Mouse (Mus musculus) liver, embryonic 16.5 days (tissue): ENCODE results near the gene Apobec2. TPM values are rescaled to one million over a fixed set of nuclear protein-coding genes. Genes with fewer than 3 reads are reported as not detected.

ENCODE experiments used
- ATAC-seq: fragments of 200-750 bp; cut with Nextera tagmentation; 2 replicates; pipeline ENCODE4 v1.8.0; 2017; ENCODE audit warnings: low read depth, mild to moderate bottlenecking, moderate number of reproducible peaks, moderate library complexity
- H3K27ac ChIP-seq: fragments of 300-500 bp; sonication (generic); 2 replicates; pipeline ENCODE4 v1.5.1; 2014; ENCODE audit warnings: mild to moderate bottlenecking, low read length
- H3K27me3 ChIP-seq: fragments of 300-500 bp; sonication (generic); 2 replicates; pipeline ENCODE4 v1.6.1; 2014; ENCODE audit warnings: low read depth, low read length, mixed read lengths; ENCODE audit not compliant: control insufficient read depth, insufficient read depth
- H3K36me3 ChIP-seq: fragments of 300-500 bp; sonication (generic); 2 replicates; pipeline ENCODE4 v1.6.1; 2014; ENCODE audit warnings: mild to moderate bottlenecking; ENCODE audit not compliant: control insufficient read depth, insufficient read depth
- H3K4me1 ChIP-seq: fragments of 300-500 bp; sonication (generic); 2 replicates; pipeline ENCODE4 v1.6.1; 2014; ENCODE audit warnings: low read depth, low read length, mixed read lengths; ENCODE audit not compliant: control insufficient read depth
- H3K4me2 ChIP-seq: fragments of 300-500 bp; sonication (generic); 2 replicates; pipeline ENCODE4 v1.6.1; 2014; ENCODE audit warnings: low read depth, low read length, mixed read lengths
- H3K4me3 ChIP-seq: fragments of 300-500 bp; sonication (generic); 2 replicates; pipeline ENCODE4 v1.5.1; 2014; ENCODE audit warnings: low read depth, mild to moderate bottlenecking, low read length
- H3K9ac ChIP-seq: fragments of 300-500 bp; sonication (generic); 2 replicates; pipeline ENCODE4 v1.6.1; 2014; ENCODE audit warnings: low read depth, low read length
- H3K9me3 ChIP-seq: fragments of 300-500 bp; sonication (generic); replicated peaks from 2 replicates; pipeline ENCODE4 v1.6.1; 2016; ENCODE audit warnings: low read length; ENCODE audit not compliant: control insufficient read depth
- WGBS: fragments of 180-500 bp; shearing (Covaris S2); extraction: QIAGEN DNeasy Blood & Tissue Kit; methylation state at CpG from one replicate; pipeline ENCODE4 v1.1.7; 2014; ENCODE audit not compliant: insufficient replicate concordance; 5-methylcytosine and 5-hydroxymethylcytosine counted together
- polyA plus RNA-seq: library from polyadenylated mRNA; unstranded; fragments of >200 nt; fragmentation: Nextera tagmentation; extraction: Ambion mirVana; gene quantifications from 2 replicates; pipeline ENCODE4 v1.2.1, GENCODE M21; 2015

Gene Apobec2
- polyA plus RNA-seq, 1 experiment from 2014 or later = 4.3 TPM

GRCm38 (mm10) chr17:48407910-48408525 lies 24.7 kb downstream of the Apobec2 start:
- peaks cover 12% of the 10 kb centered on the region for H3K36me3 ChIP-seq
- H3K4me3 ChIP-seq = peak overlapping the region; percentile 97
- H3K27me3 ChIP-seq = no peaks in the 10 kb centered on the region
- peak overlapping the region; percentile 71 for H3K4me2 ChIP-seq
- 3% methylated on average over 8 of the region's 8 CpGs for WGBS
- H3K4me1 ChIP-seq = peaks cover 50% of the 10 kb centered on the region
- ATAC-seq = no peak
- peak overlapping the region; percentile 100 for H3K27ac ChIP-seq
- H3K9ac ChIP-seq = peak overlapping the region; percentile 99
- H3K9me3 ChIP-seq = no peaks in the 10 kb centered on the region

DNA sequence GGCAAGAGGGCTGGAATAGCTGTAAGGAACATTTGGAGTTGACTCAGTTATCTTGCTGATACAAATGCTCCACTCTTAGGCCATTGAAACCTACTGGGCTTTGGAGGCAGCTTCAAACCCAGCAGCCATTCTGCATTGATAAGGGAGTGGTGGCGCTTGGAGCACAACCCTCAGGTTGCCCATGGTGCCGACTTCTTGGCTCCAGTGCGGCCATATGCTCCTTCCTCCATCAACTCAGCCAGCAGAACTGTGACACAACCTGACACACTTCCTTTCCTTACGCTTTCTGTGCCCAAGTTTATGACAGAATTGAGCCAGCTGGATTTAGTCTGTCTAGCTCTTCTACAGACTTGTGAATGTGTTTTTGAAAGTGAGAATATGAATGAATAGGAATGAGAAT lies 25.6 kb downstream of the Apobec2 start:
- 26% methylated on average over 4 of the region's 4 CpGs for WGBS
- Histone ChIP-seq H3K9ac (peak overlapping the region; percentile 99; the same call in 1 of the 2 replicates), H3K9me3 (no peaks in the 10 kb centered on the region), H3K4me2 (peak overlapping the region; percentile 71), H3K36me3 (peaks cover 5% of the 10 kb centered on the region; the same call in 1 of the 2 replicates), H3K27ac (peak overlapping the region; percentile 100), H3K4me1 (peaks cover 49% of the 10 kb centered on the region), H3K27me3 (no peaks in the 10 kb centered on the region), H3K4me3 (peak overlapping the region; percentile 97)
- no peak for ATAC-seq

- Histone ChIP-seq H3K4me1 (peaks cover 37% of the 10 kb centered on the region), H3K27ac (peak overlapping the region; percentile 45), H3K4me3 (no peak overlapping the region), H3K36me3 (peaks cover 9% of the 10 kb centered on the region), H3K9ac (no peak overlapping the region), H3K27me3 (no peaks in the 10 kb centered on the region), H3K4me2 (peak overlapping the region; percentile 32; the same call in 1 of the 2 replicates), H3K9me3 (no peaks in the 10 kb centered on the region)
- WGBS = 29% methylated on average over 1 of the region's 1 CpGs
- ATAC-seq = no peak
Observed at GRCm38 (mm10) chr17:48404706-48405105, 28.0 kb downstream of the Apobec2 start.

DNA sequence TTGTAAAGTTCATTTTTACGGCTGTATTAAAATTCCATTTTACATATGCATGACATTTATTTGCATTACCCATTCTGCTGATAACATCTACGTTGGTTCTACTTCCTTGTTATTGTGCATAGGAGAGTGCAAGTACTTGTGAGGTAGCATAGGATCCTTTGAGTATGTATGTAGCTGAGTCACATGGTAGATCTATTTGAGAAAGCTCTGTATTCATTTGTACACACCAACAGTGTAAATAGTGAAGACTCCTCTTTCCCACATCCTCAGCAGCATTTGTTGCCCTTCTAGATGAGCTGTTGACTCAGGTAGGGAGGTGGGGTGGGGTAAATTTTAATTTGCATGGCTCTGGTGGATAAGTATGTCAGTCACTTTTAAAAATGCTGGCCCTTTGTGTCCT lies 28.9 kb downstream of the Apobec2 start:
- peak overlapping the region; percentile 45 for H3K27ac ChIP-seq
- no peak overlapping the region for H3K4me2 ChIP-seq

GRCm38 (mm10) chr17:48402751-48403150 lies 30.0 kb downstream of the Apobec2 start:
- no peak overlapping the region for H3K27ac ChIP-seq
- peaks cover 25% of the 10 kb centered on the region for H3K36me3 ChIP-seq
- H3K4me3 ChIP-seq = no peak overlapping the region
- no peak for ATAC-seq
- no peak overlapping the region for H3K9ac ChIP-seq
- WGBS = 83% methylated on average over 3 of the region's 3 CpGs
- peaks cover 32% of the 10 kb centered on the region for H3K4me1 ChIP-seq
- H3K27me3 ChIP-seq = no peaks in the 10 kb centered on the region
- no peaks in the 10 kb centered on the region for H3K9me3 ChIP-seq
- H3K4me2 ChIP-seq = no peak overlapping the region

More for the DNA sequence above, 28.9 kb downstream of the Apobec2 start:
- no peak for ATAC-seq
- Histone ChIP-seq H3K4me3 (no peak overlapping the region), H3K9me3 (no peaks in the 10 kb centered on the region), H3K9ac (peak overlapping the region; percentile 18; the same call in 1 of the 2 replicates), H3K36me3 (peaks cover 18% of the 10 kb centered on the region), H3K4me1 (peaks cover 37% of the 10 kb centered on the region), H3K27me3 (no peaks in the 10 kb centered on the region)
- WGBS = 63% methylated on average over 2 of the region's 2 CpGs

GRCm38 (mm10) chr17:48401710-48402109 lies 31.0 kb downstream of the Apobec2 start:
- Histone ChIP-seq H3K27ac (no peak overlapping the region), H3K4me2 (no peak overlapping the region), H3K4me3 (no peak overlapping the region), H3K27me3 (no peaks in the 10 kb centered on the region), H3K9me3 (no peaks in the 10 kb centered on the region), H3K36me3 (peaks cover 26% of the 10 kb centered on the region), H3K4me1 (peaks cover 22% of the 10 kb centered on the region), H3K9ac (no peak overlapping the region)
- no peak for ATAC-seq
- 78% methylated on average over 4 of the region's 4 CpGs for WGBS

DNA sequence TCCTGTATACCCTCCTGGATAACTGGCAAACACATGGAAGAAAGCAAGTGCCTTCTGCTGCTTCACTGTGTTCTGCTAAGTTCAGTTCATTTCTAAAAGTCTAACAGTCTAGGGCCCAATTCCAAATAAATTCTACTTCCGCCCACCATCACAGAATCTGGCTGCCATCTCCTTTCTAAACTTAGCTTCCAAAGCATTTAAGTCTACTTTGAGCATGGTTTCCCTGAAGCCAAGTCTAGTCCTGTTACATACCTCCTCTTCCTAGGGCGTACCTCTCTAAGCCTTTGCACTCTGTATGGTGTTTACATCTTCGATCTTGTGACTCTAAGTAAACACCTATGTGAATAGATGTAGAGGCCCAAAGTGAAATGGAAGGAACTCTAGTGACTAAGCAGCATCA lies 40.1 kb downstream of the Apobec2 start:
- no peak for ATAC-seq
- no peaks in the 10 kb centered on the region for H3K4me1 ChIP-seq
- 86% methylated on average over 3 of the region's 3 CpGs for WGBS

GRCm38 (mm10) chr17:48391446-48391845 lies 41.3 kb downstream of the Apobec2 start:
- Histone ChIP-seq H3K36me3 (peaks cover 89% of the 10 kb centered on the region), H3K4me3 (no peak overlapping the region), H3K9me3 (no peaks in the 10 kb centered on the region), H3K4me1 (no peaks in the 10 kb centered on the region), H3K27me3 (no peaks in the 10 kb centered on the region), H3K9ac (no peak overlapping the region), H3K4me2 (no peak overlapping the region), H3K27ac (no peak overlapping the region)
- ATAC-seq = no peak
- 92% methylated on average over 5 of the region's 5 CpGs for WGBS

More for the DNA sequence above, 40.1 kb downstream of the Apobec2 start:
- Histone ChIP-seq H3K27me3 (no peaks in the 10 kb centered on the region), H3K36me3 (peaks cover 83% of the 10 kb centered on the region), H3K9ac (no peak overlapping the region), H3K9me3 (no peaks in the 10 kb centered on the region), H3K4me2 (no peak overlapping the region), H3K4me3 (no peak overlapping the region), H3K27ac (no peak overlapping the region)

DNA sequence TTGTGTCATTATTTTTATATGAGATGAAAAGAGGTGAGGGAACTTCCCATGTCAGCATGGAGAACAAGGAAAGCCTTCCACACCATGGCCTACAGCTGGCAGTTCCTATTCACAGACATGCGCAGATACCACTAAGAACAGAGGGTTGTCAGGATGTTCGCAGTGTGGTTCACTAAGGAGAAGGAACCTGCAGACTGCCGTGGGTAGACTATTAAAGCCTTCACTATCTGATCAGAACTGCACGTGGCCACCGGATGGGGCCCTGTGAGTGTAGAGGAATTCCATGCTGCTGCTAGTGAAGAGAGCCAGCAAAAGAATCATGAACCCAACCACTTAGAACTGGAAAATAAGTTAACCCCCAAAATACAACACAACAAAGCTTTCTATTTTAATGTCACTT lies 43.3 kb downstream of the Apobec2 start:
- 55% methylated on average over 5 of the region's 5 CpGs for WGBS
- Histone ChIP-seq H3K36me3 (peaks cover 80% of the 10 kb centered on the region), H3K9ac (no peak overlapping the region)

More for the DNA sequence above, 43.3 kb downstream of the Apobec2 start:
- ATAC-seq = no peak
- H3K4me2 ChIP-seq = no peak overlapping the region
- no peaks in the 10 kb centered on the region for H3K27me3 ChIP-seq
- no peaks in the 10 kb centered on the region for H3K9me3 ChIP-seq
- H3K4me3 ChIP-seq = no peak overlapping the region
- H3K27ac ChIP-seq = no peak overlapping the region
- H3K4me1 ChIP-seq = no peaks in the 10 kb centered on the region; the same call in 1 of the 2 replicates
